Mouse (Mus musculus) sigmoid colon, adult 10 weeks (tissue): ENCODE data around the gene Nup214. TPM values are rescaled to one million over a fixed set of nuclear protein-coding genes. Genes with fewer than 3 reads are reported as not detected.

Experiments used
- polyA plus RNA-seq: library from polyadenylated mRNA; stranded (reverse); fragments of 350-450 nt; fragmentation: Illumina TruSeq; extraction: RNeasy Lipid Tissue Mini Kit (QIAGEN cat#74804); gene quantifications from one replicate; pipeline ENCODE4 v1.2.3, GENCODE M21; 2014; ENCODE audit warnings: low read depth, low replicate concordance

Gene Nup214
- 39.4 TPM for polyA plus RNA-seq

GRCm38 (mm10) chr2:31974141-31974808, at the start of gene Nup214:
TSS of gene Nup214 (plus strand) at chr2:31974436.

GRCm38 (mm10) chr2:31950058-31950871, 24.0 kb upstream of the Nup214 start, which contains the start of gene Aif1l:
TSS of gene Aif1l (plus strand) at chr2:31950139.

GRCm38 (mm10) chr2:32084111-32084871, 110.1 kb downstream of the Nup214 start, which contains the start of gene Fam78a:
TSS of gene Fam78a (minus strand) at chr2:32084857.

GRCm38 (mm10) chr2:32095351-32096121, 121.3 kb downstream of the Nup214 start, which contains the start of gene Plpp7:
TSS of gene Plpp7 (plus strand) at chr2:32095528.

Other genes with a start within 250 kb of the Nup214 start
- not detected for gene Qrfp, start 163.9 kb upstream of the Nup214 start, polyA plus RNA-seq
- not detected for gene Fibcd1, start 128.4 kb upstream of the Nup214 start, polyA plus RNA-seq
- 0.13 TPM for gene Lamc3, start 87.1 kb upstream of the Nup214 start, polyA plus RNA-seq
- 0.60 TPM for gene Aif1l, start 24.3 kb upstream of the Nup214 start, polyA plus RNA-seq
- gene Fam78a, start 110.4 kb downstream of the Nup214 start, polyA plus RNA-seq, result 0.16 TPM
- gene Plpp7, start 121.1 kb downstream of the Nup214 start, polyA plus RNA-seq, result not detected
- gene Prrc2b, start 176.6 kb downstream of the Nup214 start, polyA plus RNA-seq, result 18.6 TPM